Mouse (Mus musculus) bone marrow macrophage, adult 2 months (primary cell): ENCODE data around the gene Zdhhc22.

Experiments
- CTCF ChIP-seq: IDR thresholded peaks from 2 replicates; pipeline ENCODE4 v1.5.1; 2012; ENCODE audit warnings: low read depth, mild to moderate bottlenecking, low read length, moderate library complexity
- POLR2A ChIP-seq: IDR thresholded peaks from 2 replicates; pipeline ENCODE4 v1.6.1; 2012; ENCODE audit warnings: mild to moderate bottlenecking, low read depth, low read length, borderline replicate concordance

DNA sequence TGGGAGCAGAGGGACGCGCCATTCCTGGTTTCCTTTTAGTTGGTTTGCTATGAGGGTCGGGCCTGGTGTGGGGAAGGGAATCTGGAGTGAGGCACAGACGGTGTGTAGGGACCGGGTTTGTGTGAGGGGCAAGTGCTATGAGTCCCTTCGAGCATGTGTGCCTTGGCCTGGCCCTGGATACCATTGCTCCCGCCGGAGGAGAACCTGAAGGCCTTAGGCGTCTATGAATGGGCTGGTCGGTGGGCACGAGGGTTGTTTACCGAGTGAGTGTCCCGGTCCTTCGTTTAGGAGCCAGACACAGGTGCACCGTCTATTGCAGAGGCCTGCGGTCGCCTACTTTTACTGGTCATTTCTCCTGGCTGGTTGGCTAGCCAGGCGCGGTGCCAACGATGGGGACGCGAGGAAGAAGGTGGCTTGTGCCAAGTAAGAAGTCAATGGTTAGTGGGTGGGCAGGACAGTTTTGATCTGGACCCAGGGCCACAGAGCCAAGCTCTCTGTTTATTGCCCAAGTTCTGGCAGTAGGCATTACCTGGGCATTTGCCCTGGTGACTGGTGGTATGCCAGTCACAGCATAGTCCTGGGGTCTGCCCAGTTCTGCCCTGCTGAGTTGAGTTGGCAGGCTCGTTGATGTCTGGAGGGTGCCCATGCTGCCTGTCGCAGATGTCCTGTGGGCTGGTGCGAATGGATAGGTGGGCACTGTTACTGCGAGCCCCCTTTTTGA lies 42.4 kb downstream of the Zdhhc22 start:
- no peak for TF ChIP-seq CTCF
- no peak for TF ChIP-seq POLR2A
